Mouse (Mus musculus) intestine, postnatal 0 days (tissue): ENCODE results near the gene Nos3. TPM values are rescaled to one million over a fixed set of nuclear protein-coding genes. Genes with fewer than 3 reads are reported as not detected.
"Not testable (repeated sequence)": the region's sequence is repeated elsewhere in the genome, so short reads cannot be mapped to it uniquely, and the experiment has no call there.

ENCODE experiments used
- ATAC-seq: fragments of 200-750 bp; cut with Nextera tagmentation; 2 replicates; pipeline ENCODE4 v1.8.0; 2017; ENCODE audit warnings: mild to moderate bottlenecking, moderate TSS enrichment, moderate library complexity
- H3K27ac ChIP-seq: fragments of 300-500 bp; sonication (generic); 2 replicates; pipeline ENCODE4 v1.5.1; 2014; ENCODE audit warnings: mild to moderate bottlenecking, low read depth, low read length, moderate library complexity
- H3K27me3 ChIP-seq: fragments of 300-500 bp; sonication (generic); replicated peaks from 2 replicates; pipeline ENCODE4 v1.6.1; 2014; ENCODE audit warnings: low read length, mixed read lengths; ENCODE audit not compliant: control insufficient read depth, insufficient read depth
- H3K36me3 ChIP-seq: fragments of 300-500 bp; sonication (generic); 2 replicates; pipeline ENCODE4 v1.6.1; 2014; ENCODE audit warnings: mild to moderate bottlenecking, moderate library complexity; ENCODE audit not compliant: control insufficient read depth, insufficient read depth
- H3K4me1 ChIP-seq: fragments of 300-500 bp; sonication (generic); replicated peaks from 2 replicates; pipeline ENCODE4 v1.6.1; 2014; ENCODE audit warnings: antibody characterized with exemption, low read length, mixed read lengths; ENCODE audit not compliant: control insufficient read depth, insufficient read depth
- H3K4me2 ChIP-seq: fragments of 300-500 bp; sonication (generic); replicated peaks from 2 replicates; pipeline ENCODE4 v1.6.1; 2014; ENCODE audit warnings: low read depth, mild to moderate bottlenecking, moderate library complexity
- H3K4me3 ChIP-seq: fragments of 300-500 bp; sonication (generic); 2 replicates; pipeline ENCODE4 v1.5.1; 2014; ENCODE audit warnings: low read depth, low read length
- H3K9ac ChIP-seq: fragments of 300-500 bp; sonication (generic); 2 replicates; pipeline ENCODE4 v1.6.1; 2014; ENCODE audit warnings: mild to moderate bottlenecking, low read depth, low read length
- H3K9me3 ChIP-seq: fragments of 300-500 bp; sonication (generic); 2 replicates; pipeline ENCODE4 v1.6.1; 2016; ENCODE audit warnings: mixed run types; ENCODE audit not compliant: control insufficient read depth
- CTCF ChIP-seq: sonication (generic); IDR thresholded peaks from 2 replicates; pipeline ENCODE4 v1.5.1; 2016; ENCODE audit warnings: low read depth, mild to moderate bottlenecking, control low read depth, antibody characterized with exemption, moderate library complexity
- WGBS: fragments of 180-500 bp; shearing (Covaris S2); extraction: QIAGEN DNeasy Blood & Tissue Kit; methylation state at CpG from one replicate; pipeline ENCODE4 v1.1.7; 2014; 5-methylcytosine and 5-hydroxymethylcytosine counted together
- polyA plus RNA-seq: library from polyadenylated mRNA; unstranded; fragments of >200 nt; fragmentation: Nextera tagmentation; extraction: Ambion mirVana; gene quantifications from 2 replicates; pipeline ENCODE4 v1.2.1, GENCODE M21; 2015

The Nos3 gene
- polyA plus RNA-seq, 1 experiment from 2014 or later, result 3.5 TPM

DNA sequence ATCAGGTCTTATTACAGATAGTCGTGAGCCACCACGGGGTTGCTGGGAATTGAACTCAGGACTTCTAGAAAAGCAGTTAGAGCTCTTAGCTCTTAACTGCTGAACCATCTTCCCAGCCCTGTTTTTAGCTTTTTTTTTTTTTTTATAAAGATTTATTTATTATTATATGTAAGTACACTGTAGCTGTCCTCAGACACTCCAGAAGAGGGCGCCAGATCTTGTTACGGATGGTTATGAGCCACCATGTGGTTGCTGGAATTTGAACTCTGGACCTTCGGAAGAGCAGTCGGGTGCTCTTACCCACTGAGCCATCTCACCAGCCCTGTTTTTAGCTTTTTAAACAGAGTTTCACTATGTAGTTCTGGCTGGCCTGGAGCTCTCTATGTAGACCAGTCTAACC lies 31.6 kb downstream of the Nos3 start:
- not testable (repeated sequence) for ATAC-seq, H3K27ac ChIP-seq, H3K27me3 ChIP-seq, H3K9me3 ChIP-seq, H3K4me2 ChIP-seq, H3K9ac ChIP-seq, H3K4me3 ChIP-seq, H3K4me1 ChIP-seq
- H3K36me3 ChIP-seq, result peaks cover 15% of the 10 kb centered on the region; the same call in 1 of the 2 replicates
- WGBS, result 81% methylated on average over 6 of the region's 6 CpGs
- peak; percentile 41 for TF ChIP-seq CTCF

DNA sequence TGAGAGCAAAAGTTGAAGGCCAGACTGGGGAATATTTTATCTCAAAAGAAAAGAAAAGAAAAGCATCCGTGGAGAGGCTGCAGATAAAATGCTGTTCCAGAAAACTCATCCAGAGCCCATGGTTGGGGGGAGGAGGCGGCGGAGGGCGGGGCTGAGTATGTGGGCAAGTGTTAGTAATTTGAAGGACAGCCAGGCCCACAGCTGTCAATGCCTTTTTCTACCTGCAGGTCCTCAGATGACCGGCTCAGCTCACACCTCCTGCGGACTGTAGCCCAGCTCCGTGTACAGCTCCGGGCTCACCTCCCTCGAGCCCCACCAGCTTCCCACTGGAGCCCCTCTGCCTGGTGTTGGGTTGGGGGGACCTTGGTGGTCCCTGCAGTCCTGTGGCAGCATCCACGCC lies 35.1 kb downstream of the Nos3 start:
- ATAC-seq, result no peak
- Histone ChIP-seq H3K4me3 (no peak overlapping the region), H3K9ac (no peak overlapping the region), H3K4me1 (no peaks in the 10 kb centered on the region), H3K9me3 (no peaks in the 10 kb centered on the region), H3K27me3 (no peaks in the 10 kb centered on the region), H3K36me3 (peaks cover 44% of the 10 kb centered on the region), H3K4me2 (no peak overlapping the region), H3K27ac (no peak overlapping the region)
- 91% methylated on average over 10 of the region's 10 CpGs for WGBS
- no peak for TF ChIP-seq CTCF

DNA sequence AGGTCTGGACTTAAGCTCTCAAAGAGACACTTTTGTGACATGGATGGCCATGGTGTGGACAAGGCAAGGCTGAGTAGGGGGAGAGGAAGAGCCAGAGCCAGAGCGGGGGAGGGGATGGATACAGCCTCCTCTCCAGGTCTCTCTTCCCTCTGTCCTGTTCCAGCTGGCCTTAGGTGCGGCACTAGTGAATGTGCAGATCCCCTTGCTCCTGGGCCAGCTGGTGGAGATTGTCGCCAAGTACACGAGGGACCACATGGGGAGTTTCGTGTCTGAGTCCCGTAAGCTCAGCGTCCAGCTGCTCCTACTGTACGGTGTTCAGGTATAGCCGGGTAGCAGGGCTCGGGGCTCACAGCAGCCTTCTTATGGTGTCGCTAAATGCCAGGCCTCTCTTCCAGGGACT lies 35.8 kb downstream of the Nos3 start:
- WGBS, result 94% methylated on average over 11 of the region's 11 CpGs
- TF ChIP-seq CTCF, result no peak
- H3K4me2 ChIP-seq, result no peak overlapping the region
- H3K9me3 ChIP-seq, result no peaks in the 10 kb centered on the region
- H3K27ac ChIP-seq, result no peak overlapping the region
- H3K9ac ChIP-seq, result no peak overlapping the region
- no peaks in the 10 kb centered on the region for H3K4me1 ChIP-seq
- ATAC-seq, result no peak
- H3K4me3 ChIP-seq, result no peak overlapping the region
- H3K36me3 ChIP-seq, result peaks cover 49% of the 10 kb centered on the region
- no peaks in the 10 kb centered on the region for H3K27me3 ChIP-seq

DNA sequence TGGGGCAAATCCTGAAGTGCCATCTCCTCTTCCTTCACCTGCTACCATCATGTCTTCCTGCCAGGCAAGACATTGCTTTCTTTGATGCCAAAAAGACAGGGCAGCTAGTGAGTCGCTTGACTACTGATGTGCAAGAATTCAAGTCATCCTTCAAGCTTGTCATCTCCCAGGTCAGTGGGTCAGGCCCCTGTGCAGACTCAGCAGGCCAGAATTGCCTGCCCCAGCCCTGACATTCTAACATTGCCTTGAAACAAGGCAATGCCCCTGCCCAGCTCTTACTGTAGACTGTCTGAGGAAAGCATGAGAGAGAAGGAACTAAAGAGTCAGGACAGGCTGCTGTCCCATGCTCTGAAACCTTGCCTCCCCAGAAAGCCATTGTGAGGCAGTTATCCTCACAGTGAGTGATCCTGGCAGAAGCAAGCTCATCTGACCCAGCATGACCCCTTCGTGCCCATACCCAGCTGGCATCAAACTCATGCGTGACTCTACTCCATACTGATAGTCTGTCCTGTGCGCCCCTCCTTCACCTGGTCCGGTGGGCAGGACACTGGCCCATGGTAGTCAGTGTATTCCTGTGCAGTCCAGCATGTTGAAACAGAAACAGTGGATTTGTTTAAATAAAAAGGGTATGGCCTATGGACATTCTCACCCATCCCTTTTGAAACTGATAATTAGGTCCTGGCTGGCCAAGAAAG lies 36.4 kb downstream of the Nos3 start:
- no peak overlapping the region for H3K27ac ChIP-seq
- peaks cover 56% of the 10 kb centered on the region for H3K36me3 ChIP-seq
- H3K27me3 ChIP-seq, result no peaks in the 10 kb centered on the region
- no peak for TF ChIP-seq CTCF
- 91% methylated on average over 5 of the region's 5 CpGs for WGBS
- H3K4me3 ChIP-seq, result no peak overlapping the region
- no peak overlapping the region for H3K9ac ChIP-seq
- no peak overlapping the region for H3K4me2 ChIP-seq
- ATAC-seq, result no peak
- H3K4me1 ChIP-seq, result no peaks in the 10 kb centered on the region
- H3K9me3 ChIP-seq, result no peaks in the 10 kb centered on the region

DNA sequence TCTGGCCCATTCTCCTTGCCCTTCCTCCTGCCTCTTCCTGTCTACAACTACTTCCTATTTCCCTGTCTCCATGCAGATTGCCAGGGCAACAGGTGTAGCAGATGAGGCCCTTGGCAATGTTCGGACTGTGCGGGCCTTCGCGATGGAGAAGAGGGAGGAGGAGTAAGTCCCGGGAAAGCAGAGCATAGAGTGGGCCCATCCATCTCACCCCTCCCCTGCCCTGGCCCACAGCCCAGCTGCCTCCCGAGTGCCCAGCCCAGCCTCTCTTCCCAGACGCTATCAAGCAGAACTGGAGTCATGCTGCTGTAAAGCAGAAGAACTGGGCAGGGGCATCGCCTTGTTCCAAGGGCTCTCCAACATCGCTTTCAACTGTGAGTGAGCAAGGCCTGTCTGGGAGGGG lies 37.4 kb downstream of the Nos3 start:
- H3K4me3 ChIP-seq, result no peak overlapping the region
- no peak overlapping the region for H3K9ac ChIP-seq
- peaks cover 65% of the 10 kb centered on the region for H3K36me3 ChIP-seq
- TF ChIP-seq CTCF, result no peak
- WGBS, result 71% methylated on average over 9 of the region's 9 CpGs
- H3K27ac ChIP-seq, result no peak overlapping the region
- no peaks in the 10 kb centered on the region for H3K9me3 ChIP-seq
- no peaks in the 10 kb centered on the region for H3K27me3 ChIP-seq
- no peak overlapping the region for H3K4me2 ChIP-seq
- no peak for ATAC-seq
- H3K4me1 ChIP-seq, result no peaks in the 10 kb centered on the region

DNA sequence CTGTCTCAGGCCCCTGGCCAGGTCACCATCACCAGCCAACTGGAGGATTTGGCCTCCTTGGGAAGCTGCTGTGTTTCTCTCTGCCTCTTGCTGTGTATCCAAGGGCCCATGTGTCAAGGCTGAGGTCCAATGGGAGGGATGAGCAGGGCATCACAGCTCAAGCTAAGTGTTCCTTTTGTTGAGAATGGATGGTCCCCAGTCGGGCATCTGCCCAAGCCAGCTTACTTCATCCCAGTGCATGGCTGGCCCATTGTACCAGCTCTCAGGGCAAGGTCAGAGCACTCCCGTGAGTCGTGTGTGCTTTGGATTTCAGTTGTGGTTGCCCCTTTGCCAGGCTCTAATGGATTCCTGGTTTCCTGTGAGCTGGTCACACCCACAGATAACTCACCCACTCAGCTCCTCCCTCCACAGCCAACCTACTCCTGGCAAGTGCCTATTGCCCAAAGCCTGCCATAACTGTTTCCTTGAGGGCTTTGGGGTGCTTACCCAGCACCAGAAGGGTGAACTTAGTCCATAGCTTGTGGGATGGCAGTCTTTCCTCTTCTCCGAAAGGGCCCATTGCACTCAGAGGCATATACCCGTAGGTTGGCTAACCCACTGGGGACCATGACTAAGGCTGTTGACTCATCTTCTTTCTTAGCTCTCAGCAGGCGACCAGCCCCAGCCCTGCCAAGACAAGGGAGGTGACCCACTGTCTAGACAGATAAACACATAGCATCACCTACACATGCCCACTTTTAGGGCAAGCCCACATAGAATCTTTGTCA lies 40.2 kb downstream of the Nos3 start:
- H3K27me3 ChIP-seq, result no peaks in the 10 kb centered on the region
- no peaks in the 10 kb centered on the region for H3K4me1 ChIP-seq
- H3K4me3 ChIP-seq, result no peak overlapping the region
- no peak overlapping the region for H3K9ac ChIP-seq
- 87% methylated on average over 6 of the region's 6 CpGs for WGBS
- no peak for ATAC-seq
- TF ChIP-seq CTCF, result no peak
- peaks cover 83% of the 10 kb centered on the region for H3K36me3 ChIP-seq
- no peak overlapping the region for H3K4me2 ChIP-seq
- no peak overlapping the region for H3K27ac ChIP-seq
- H3K9me3 ChIP-seq, result no peaks in the 10 kb centered on the region
